Mouse (Mus musculus): ENCODE results near the gene Mmp11. TPM values are rescaled to one million over a fixed set of nuclear protein-coding genes. Genes with fewer than 3 reads are reported as not detected.
A peak's percentile ranks its signal among the peaks of the same experiment; 100 is the strongest.

Gene Mmp11
- polyA plus RNA-seq, 1 experiment: 9.3 TPM

DNA sequence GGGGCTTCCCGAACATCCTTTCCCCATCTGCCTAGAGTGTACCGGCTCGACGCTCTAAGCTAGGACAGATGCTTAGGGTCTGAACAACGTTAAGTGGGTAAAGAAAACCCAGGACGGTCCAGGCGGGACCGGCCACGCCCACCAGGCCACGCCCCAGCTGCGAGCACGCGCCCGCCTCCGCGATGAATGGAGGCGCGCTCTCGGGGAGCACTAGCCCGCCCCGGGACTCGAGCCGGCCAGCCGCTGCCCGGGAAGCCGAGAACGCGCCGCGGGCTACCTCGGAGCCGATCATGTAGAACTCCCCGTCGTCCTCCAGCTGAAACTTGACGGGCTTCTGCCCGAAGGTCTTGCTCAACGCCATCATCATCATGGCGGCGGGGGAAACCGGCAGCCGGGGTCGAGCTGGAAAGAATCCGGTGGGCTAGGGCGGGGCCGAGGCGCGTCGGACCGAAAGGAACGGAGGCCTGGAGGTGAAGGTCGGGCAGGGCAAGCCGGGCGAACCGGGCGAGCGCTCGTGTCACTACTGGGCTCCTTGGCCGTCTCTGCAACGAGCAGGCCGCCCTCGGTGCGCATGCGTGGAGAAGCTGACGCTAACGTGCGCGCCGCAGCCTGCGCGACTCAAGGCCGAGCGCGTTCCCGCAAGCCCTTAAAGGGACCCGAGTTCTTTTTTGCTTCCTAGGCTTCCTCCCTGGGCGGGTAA, 15.1 kb downstream of the Mmp11 start, which contains the start of gene Smarcb1:
Gene Smarcb1 (minus strand): TSS at position 592 of the 700 bp plus-strand sequence.
- no peaks in the 10 kb centered on the region for H3K27me3 ChIP-seq (ENCODE audit: control insufficient read depth, insufficient read depth, low read length)
- TF ChIP-seq POLR2A (IDR thresholded peaks at IDR 0.05; ENCODE audit: control insufficient read depth, extremely low read depth, insufficient read depth, low read length, poor library complexity) (peak; percentile 49), CTCF (IDR thresholded peaks at IDR 0.05; ENCODE audit: borderline replicate concordance, control insufficient read depth, extremely low read depth, insufficient read depth, low read length, poor library complexity) (0 out of 2 replicates have a peak, but pooled peaks have one; percentile 13)
- no peak within 1 kb of the TSS for H3K27ac ChIP-seq (ENCODE audit: control insufficient read depth, insufficient read depth, low read length)
- peak within 1 kb of the TSS; percentile 74 for H3K4me3 ChIP-seq (ENCODE audit: control insufficient read depth, insufficient read depth, low read length)
- WGBS: under 1% methylated on average over 76 of the region's 76 CpGs
- peaks cover 4% of the 10 kb centered on the region for H3K4me1 ChIP-seq (replicated peaks; ENCODE audit: control insufficient read depth, insufficient read depth, low read length)
- DNase-seq: peak; percentile 93
- no peaks in the 10 kb centered on the region for H3K36me3 ChIP-seq (ENCODE audit: control insufficient read depth, insufficient read depth, low read length)

- peaks cover 4% of the 10 kb centered on the region for H3K4me1 ChIP-seq (replicated peaks; ENCODE audit: control insufficient read depth, insufficient read depth, low read length)
- no peaks in the 10 kb centered on the region for H3K27me3 ChIP-seq (ENCODE audit: control insufficient read depth, insufficient read depth, low read length)
- 94% methylated on average over 5 of the region's 5 CpGs for WGBS
- DNase-seq: no peak
- H3K36me3 ChIP-seq (ENCODE audit: control insufficient read depth, insufficient read depth, low read length): no peaks in the 10 kb centered on the region
- H3K4me3 ChIP-seq (ENCODE audit: control insufficient read depth, insufficient read depth, low read length): no peak overlapping the region
- no peak overlapping the region for H3K27ac ChIP-seq (ENCODE audit: control insufficient read depth, insufficient read depth, low read length)
- TF ChIP-seq CTCF (IDR thresholded peaks at IDR 0.05; ENCODE audit: borderline replicate concordance, control insufficient read depth, extremely low read depth, insufficient read depth, low read length, poor library complexity): no peak
- no peak for TF ChIP-seq POLR2A (IDR thresholded peaks at IDR 0.05; ENCODE audit: control insufficient read depth, extremely low read depth, insufficient read depth, low read length, poor library complexity)
Measured at GRCm38 (mm10) chr10:75919026-75919425, 17.3 kb downstream of the Mmp11 start.

DNA sequence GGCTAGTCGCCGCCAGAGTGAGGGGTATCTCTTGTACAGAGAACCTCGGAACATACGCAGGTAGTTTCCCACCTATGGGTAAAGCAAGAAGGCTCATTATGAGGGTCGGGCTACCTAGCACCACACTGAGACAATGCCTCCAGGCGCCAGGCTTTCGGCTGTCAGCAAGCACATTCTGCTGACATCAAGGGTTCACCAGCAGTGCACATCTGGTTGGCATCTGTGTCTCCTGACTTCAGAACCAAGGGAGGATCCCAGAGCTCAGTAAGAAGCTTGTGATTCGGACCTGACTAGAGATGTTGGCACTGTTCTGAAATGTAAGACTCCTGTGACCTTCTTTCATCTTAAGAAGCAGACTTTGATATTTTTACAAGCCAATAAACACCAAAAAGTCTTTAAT, 19.5 kb downstream of the Mmp11 start:
- H3K27ac ChIP-seq (ENCODE audit: control insufficient read depth, insufficient read depth, low read length): no peak overlapping the region
- 96% methylated on average over 8 of the region's 8 CpGs for WGBS
- TF ChIP-seq CTCF (IDR thresholded peaks at IDR 0.05; ENCODE audit: borderline replicate concordance, control insufficient read depth, extremely low read depth, insufficient read depth, low read length, poor library complexity) (no peak), POLR2A (IDR thresholded peaks at IDR 0.05; ENCODE audit: control insufficient read depth, extremely low read depth, insufficient read depth, low read length, poor library complexity) (no peak)
- no peaks in the 10 kb centered on the region for H3K27me3 ChIP-seq (ENCODE audit: control insufficient read depth, insufficient read depth, low read length)
- no peaks in the 10 kb centered on the region for H3K36me3 ChIP-seq (ENCODE audit: control insufficient read depth, insufficient read depth, low read length)
- peaks cover 2% of the 10 kb centered on the region; the same call in 1 of the 2 replicates for H3K4me1 ChIP-seq (replicated peaks; ENCODE audit: control insufficient read depth, insufficient read depth, low read length)
- no peak overlapping the region for H3K4me3 ChIP-seq (ENCODE audit: control insufficient read depth, insufficient read depth, low read length)
- no peak for DNase-seq

DNA sequence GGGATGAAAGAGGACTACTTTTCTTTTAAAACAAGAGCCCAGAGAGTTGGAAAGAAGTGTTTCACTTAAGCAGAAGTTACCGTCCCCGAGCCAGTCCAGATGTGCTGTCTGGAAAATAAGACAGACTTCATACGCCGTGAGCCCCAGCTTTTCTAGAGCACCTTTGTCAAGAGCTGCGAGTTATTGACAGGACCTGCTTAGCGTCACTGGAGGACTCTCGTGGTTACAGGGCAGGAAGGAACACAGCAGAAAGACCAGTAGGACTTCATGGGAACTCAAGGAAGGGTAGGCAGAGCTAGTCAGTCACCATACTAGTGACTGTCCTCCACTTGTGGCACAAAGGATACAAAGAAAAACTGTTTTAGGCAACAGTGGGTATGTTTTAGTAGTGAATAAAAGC, 20.7 kb downstream of the Mmp11 start:
- WGBS: 81% methylated on average over 7 of the region's 7 CpGs
- H3K36me3 ChIP-seq (ENCODE audit: control insufficient read depth, insufficient read depth, low read length): peaks cover 10% of the 10 kb centered on the region
- no peaks in the 10 kb centered on the region for H3K27me3 ChIP-seq (ENCODE audit: control insufficient read depth, insufficient read depth, low read length)
- H3K4me3 ChIP-seq (ENCODE audit: control insufficient read depth, insufficient read depth, low read length): no peak overlapping the region
- no peak for TF ChIP-seq POLR2A (IDR thresholded peaks at IDR 0.05; ENCODE audit: control insufficient read depth, extremely low read depth, insufficient read depth, low read length, poor library complexity)
- TF ChIP-seq CTCF (IDR thresholded peaks at IDR 0.05; ENCODE audit: borderline replicate concordance, control insufficient read depth, extremely low read depth, insufficient read depth, low read length, poor library complexity): no peak
- DNase-seq: no peak
- H3K27ac ChIP-seq (ENCODE audit: control insufficient read depth, insufficient read depth, low read length): no peak overlapping the region
- 0 out of 2 replicates have a peak, but pooled peaks cover 2% of the 10 kb centered on the region for H3K4me1 ChIP-seq (replicated peaks; ENCODE audit: control insufficient read depth, insufficient read depth, low read length)

GRCm38 (mm10) chr10:75913013-75913589, 23.2 kb downstream of the Mmp11 start:
- Histone ChIP-seq H3K4me3 (ENCODE audit: control insufficient read depth, insufficient read depth, low read length) (no peak overlapping the region), H3K27me3 (ENCODE audit: control insufficient read depth, insufficient read depth, low read length) (no peaks in the 10 kb centered on the region), H3K36me3 (ENCODE audit: control insufficient read depth, insufficient read depth, low read length) (peaks cover 23% of the 10 kb centered on the region), H3K27ac (ENCODE audit: control insufficient read depth, insufficient read depth, low read length) (no peak overlapping the region), H3K4me1 (replicated peaks; ENCODE audit: control insufficient read depth, insufficient read depth, low read length) (no peaks in the 10 kb centered on the region)
- 75% methylated on average over 6 of the region's 6 CpGs for WGBS
- TF ChIP-seq CTCF (IDR thresholded peaks at IDR 0.05; ENCODE audit: borderline replicate concordance, control insufficient read depth, extremely low read depth, insufficient read depth, low read length, poor library complexity): no peak
- TF ChIP-seq POLR2A (IDR thresholded peaks at IDR 0.05; ENCODE audit: control insufficient read depth, extremely low read depth, insufficient read depth, low read length, poor library complexity): no peak
- no peak for DNase-seq

DNA sequence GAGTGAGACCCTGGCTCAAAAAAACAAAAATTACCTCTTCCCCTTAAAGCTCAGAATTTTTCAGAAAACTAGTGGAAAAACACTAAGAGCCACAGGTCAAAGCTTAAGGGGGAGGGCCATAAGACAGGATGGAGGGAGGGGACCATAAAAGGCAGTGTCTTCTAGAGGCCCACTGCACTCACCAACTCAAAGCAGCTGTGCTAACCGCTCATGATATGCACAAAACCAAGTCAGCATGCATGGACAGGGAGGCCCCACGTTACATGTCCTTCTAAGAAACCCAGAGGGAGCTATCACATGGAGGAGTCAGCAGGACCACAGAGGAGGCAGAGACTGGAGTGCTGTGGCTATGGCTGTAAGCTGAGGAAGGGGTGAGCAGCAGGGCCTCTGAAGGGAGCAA, 25.6 kb downstream of the Mmp11 start:
- 95% methylated on average over 2 of the region's 2 CpGs for WGBS
- TF ChIP-seq POLR2A (IDR thresholded peaks at IDR 0.05; ENCODE audit: control insufficient read depth, extremely low read depth, insufficient read depth, low read length, poor library complexity): no peak
- no peak for TF ChIP-seq CTCF (IDR thresholded peaks at IDR 0.05; ENCODE audit: borderline replicate concordance, control insufficient read depth, extremely low read depth, insufficient read depth, low read length, poor library complexity)
- no peaks in the 10 kb centered on the region for H3K27me3 ChIP-seq (ENCODE audit: control insufficient read depth, insufficient read depth, low read length)
- no peak overlapping the region for H3K4me3 ChIP-seq (ENCODE audit: control insufficient read depth, insufficient read depth, low read length)
- H3K4me1 ChIP-seq (replicated peaks; ENCODE audit: control insufficient read depth, insufficient read depth, low read length): no peaks in the 10 kb centered on the region
- no peak for DNase-seq
- peaks cover 39% of the 10 kb centered on the region for H3K36me3 ChIP-seq (ENCODE audit: control insufficient read depth, insufficient read depth, low read length)
- no peak overlapping the region for H3K27ac ChIP-seq (ENCODE audit: control insufficient read depth, insufficient read depth, low read length)
